Mouse (Mus musculus) inflammation-experienced regulatory T-cells, adult 6 months (primary cell): Measurements from ENCODE around the gene Mmp9. TPM values are rescaled to one million over a fixed set of nuclear protein-coding genes. Genes with fewer than 3 reads are reported as not detected.

Source experiments
- ATAC-seq: one replicate; pipeline ENCODE4 v1.8.0; 2017
- polyA plus RNA-seq, 3 experiments: library from polyadenylated mRNA; unstranded; fragments of 100-300 nt; shearing (Covaris generic); gene quantifications; one replicate each; pipeline ENCODE4 v1.2.1; 2017

The Mmp9 gene
- polyA plus RNA-seq = 1 to 10 TPM; 1.3 to 2.6 (median 2.6) TPM

DNA sequence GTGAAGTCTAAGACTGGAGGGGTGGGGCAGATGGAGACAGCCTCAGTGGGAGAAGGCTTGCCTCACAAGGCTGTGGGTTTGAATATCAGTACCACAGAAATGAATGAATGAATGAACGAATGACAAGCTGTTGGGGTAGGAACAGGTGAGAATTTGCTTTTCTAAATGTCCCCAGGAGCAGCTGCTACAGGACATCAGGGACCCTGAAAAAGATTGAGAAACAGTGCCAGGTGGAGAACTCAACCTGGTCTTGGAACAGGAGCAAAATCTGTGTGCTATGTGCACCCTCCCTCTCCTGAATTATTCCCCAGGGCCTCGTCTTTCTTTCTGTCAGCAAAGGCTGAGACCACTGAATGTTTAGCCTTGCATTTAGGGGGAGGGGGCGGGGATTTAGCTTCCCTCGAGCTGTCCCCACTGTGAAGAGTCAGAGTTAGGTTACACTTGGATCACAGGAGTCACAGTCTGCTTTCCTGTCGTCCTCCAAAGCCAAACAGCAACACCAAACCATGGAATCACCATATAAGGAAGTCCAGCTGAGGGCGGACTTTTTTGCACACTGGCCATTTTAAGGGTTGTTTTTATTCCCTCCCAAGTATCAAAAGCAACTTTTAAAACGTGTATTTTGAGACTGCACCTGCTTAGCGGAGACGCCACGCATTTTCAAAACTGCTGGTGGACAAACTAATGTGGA lies at the start of gene Mmp9:
Gene Mmp9 (plus strand): TSS at position 641 of the 691 bp plus-strand sequence.
- no peak for ATAC-seq

GRCm38 (mm10) chr2:164891056-164891834 lies 49.3 kb upstream of the Mmp9 start:
- ATAC-seq = no peak

DNA sequence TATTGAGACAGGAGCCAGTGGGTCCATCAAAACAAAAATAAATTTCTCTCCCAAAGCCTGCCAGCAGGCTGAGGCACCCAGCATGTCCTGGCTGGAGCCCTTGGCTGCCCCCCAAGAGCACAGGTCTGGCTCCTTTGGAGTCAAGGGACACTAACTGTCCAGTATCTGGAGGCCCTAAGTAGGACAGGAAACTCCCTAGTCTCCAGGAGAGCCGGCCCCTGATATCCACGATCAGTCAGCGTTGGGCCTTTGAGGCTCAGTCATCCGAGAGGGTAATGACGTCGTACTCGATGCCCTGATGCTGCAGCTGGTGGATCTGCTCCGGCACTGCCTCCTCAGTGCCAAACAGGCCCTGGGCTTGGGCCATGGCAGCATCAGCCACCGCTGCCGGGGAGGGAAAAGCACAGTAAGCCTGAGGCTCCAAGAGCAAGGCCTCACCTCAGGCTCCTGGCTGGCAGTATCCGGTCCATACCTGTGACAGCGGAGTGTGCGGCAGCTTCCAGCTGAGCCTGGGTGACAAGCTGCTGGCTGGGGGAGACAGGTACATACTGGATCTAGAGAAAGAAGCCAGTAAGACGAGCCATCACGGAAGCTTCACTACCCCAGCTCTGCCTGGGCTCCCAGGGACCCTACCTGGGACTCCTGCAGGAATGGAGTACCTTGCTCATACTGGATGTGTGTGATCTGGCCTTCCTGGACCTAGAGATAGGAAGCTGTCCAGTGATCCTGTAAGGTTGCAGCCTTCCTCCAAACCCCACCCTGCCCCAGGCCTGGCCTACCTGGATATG lies 48.5 kb upstream of the Mmp9 start:
- no peak for ATAC-seq

DNA sequence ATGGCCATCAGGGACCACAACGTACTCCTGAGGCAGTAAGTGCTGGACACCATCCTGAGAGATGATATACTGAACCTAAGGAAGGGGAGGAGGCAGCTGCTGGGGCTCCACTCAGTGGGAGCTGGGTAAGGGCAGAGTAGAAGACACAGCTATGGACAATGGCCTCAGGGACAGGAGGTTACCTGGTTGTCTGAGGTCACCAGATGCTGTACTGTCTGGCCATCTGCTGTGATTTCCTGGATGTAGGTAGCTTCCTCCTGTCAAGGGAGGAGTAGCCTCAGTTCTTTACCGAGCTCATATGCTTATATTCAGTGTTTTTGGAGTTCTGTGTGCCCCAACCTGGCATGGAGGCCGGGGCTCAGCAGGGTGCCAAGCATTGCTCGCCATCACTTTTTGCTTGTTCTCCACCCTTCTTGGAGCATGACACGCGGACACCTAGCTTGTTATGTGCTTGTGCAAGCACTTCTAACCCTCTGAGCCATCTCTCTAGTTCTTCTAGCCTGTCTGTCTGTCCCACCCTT lies 47.8 kb upstream of the Mmp9 start:
- ATAC-seq = no peak

DNA sequence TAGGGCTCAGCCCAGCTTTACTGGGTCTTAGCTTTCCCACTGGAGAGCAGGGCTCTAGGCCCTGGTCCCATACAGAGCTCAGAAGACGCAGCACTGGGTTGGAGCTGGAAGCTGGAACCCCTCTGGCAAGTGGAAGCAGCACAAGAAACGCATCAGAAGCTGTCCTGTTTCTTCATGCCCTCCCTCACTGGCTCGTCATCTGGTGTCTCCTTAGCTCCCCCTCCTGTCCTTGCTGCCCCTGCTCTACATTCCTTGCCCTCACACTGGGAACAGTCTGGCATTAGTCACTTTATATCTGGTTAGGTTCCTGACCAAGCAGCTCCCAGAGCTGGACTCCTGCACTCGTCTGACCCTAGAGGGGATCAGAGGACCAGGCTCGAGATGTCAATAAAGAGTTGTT lies 46.5 kb upstream of the Mmp9 start:
- ATAC-seq = no peak

DNA sequence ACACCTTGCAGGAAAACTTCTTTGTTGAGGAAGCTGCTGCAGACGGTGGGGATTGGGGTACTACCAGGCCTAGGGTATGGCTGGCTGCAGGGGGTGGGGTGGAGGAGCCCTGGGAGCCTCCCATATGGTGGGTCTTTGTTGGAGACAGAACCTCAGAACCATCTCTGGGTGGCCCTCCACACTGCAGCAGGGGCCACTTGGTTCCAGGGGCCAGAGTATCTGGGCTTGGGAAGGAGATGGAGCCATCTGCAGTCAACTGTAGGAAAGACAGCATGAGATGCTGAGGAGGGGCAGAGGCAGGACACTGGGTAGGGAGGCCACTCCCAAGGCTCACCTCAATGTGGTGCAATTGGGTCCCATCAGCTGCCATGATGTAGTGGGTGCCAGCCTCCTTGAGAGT lies 45.9 kb upstream of the Mmp9 start:
- no peak for ATAC-seq

GRCm38 (mm10) chr2:164895885-164896284 lies 44.7 kb upstream of the Mmp9 start:
- ATAC-seq = no peak

- ATAC-seq = no peak
Measured at GRCm38 (mm10) chr2:164898008-164898407, 42.6 kb upstream of the Mmp9 start.

GRCm38 (mm10) chr2:164899034-164899433 lies 41.5 kb upstream of the Mmp9 start:
- no peak for ATAC-seq

DNA sequence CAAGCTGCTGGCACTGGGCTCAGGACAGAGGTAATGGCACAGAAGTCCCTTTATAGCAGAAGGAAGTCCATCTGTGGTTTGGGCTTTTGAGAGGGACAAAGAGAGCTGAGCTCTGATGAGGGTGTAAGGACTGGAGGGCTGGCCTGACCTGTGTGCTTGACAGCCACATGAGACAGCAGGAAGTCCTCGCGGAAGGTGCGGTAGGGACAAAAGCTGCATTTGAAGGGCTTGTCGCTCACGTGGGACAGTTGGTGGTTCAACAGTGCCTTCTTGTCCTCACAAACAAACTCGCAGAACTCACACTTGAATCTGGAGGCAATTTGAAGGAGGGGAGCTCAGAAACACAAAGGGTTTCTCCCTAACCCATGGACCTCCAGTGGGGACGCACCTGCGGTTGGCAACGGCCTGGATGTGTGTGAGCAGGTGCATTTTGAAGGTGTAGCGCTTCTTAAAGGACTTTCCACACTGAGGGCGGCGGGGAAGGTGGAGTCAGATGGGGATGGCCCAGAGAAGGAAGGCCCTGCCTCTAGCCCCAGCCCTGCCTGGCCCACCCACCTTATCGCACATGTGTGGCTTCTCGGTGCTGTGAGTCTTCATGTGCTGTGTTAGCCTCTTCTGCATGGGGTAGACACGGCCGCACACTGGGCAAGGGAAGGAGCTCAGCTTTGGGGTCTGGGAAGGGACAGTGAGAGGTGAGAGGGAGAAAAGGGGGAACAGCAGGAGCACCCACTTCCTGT lies 40.7 kb upstream of the Mmp9 start:
- peak; percentile 20 for ATAC-seq

DNA sequence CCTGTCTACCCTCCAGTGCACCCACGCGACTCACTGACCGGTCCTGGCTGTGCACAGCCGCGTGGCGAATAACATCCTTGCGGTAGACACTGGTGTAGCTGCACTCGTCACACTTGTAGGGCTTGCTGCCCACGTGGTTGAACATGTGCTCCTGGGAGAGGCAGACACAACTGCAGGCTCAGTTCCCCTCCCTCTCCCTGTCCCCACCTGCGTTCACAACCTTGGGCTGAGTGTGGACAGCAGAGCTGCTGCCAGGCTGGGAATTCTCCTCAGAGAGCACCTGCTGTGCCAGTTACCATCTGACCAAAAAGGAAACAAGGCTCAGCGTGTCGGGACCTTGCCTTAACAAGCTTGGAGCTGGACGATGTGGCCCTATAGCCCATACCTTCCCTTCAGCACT lies 39.2 kb upstream of the Mmp9 start:
- no peak for ATAC-seq

DNA sequence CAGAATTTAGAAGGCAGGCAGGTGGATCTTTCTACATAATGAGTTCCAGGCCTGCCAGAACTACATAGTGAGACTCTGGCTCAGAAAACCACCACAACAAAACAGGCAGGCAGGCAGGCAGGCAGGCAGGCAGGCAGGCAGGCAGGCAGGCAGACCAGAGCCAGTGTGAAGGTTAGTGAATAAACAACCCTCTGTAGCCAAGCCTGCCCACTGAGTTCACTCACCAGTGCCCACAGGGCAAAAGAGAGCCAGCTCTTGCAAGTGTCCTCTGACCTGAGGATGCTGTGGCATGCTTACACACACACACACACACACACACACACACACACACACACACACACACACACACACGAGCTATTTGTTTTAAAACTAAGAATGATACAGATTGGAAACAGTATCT lies 37.1 kb upstream of the Mmp9 start:
- no peak for ATAC-seq

DNA sequence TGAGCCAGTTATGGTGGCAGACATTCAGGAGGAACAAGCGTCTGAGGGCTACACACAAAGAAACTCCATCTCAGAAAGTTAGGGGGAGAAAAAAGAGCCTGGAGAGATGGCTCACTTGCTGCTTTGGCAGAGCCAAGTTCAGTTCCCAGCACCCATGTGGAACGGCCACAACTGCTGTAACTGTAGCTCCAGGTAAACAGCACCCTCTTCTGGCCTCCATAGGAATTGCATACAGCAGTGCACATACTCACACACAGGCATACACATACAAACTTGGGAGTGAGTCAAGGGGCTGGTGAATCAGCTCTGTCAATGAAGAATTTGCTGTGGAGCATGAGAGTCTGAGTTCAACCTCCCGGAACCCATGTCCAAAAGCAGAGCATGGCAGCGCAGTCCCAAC lies 34.5 kb upstream of the Mmp9 start:
- ATAC-seq = no peak

- no peak for ATAC-seq
Measured at GRCm38 (mm10) chr2:164907511-164907910, 33.1 kb upstream of the Mmp9 start.

- ATAC-seq = no peak
Measured at GRCm38 (mm10) chr2:164908011-164908410, 32.6 kb upstream of the Mmp9 start.

- ATAC-seq = no peak
Measured at GRCm38 (mm10) chr2:164909100-164909499, 31.5 kb upstream of the Mmp9 start.

GRCm38 (mm10) chr2:164909542-164909941 lies 31.0 kb upstream of the Mmp9 start:
- ATAC-seq = no peak

GRCm38 (mm10) chr2:164910360-164911061 lies 30.1 kb upstream of the Mmp9 start:
- ATAC-seq = no peak

- peak; percentile 55 for ATAC-seq
Measured at GRCm38 (mm10) chr2:164911086-164912048, 29.2 kb upstream of the Mmp9 start, which contains the start of gene Zfp335. Gene Zfp335 (minus strand): TSS chr2:164911757.

GRCm38 (mm10) chr2:164912151-164912550 lies 28.4 kb upstream of the Mmp9 start:
- ATAC-seq = peak; percentile 32
